Mouse (Mus musculus) ES-Bruce4 (cell line): ENCODE measurements around the gene Ugt1a6b. TPM values are rescaled to one million over a fixed set of nuclear protein-coding genes. Genes with fewer than 3 reads are reported as not detected.

Experiments used
- H3K27ac ChIP-seq: 2 replicates; pipeline ENCODE4 v1.5.1; 2012; ENCODE audit warnings: low read length, inconsistent platforms; ENCODE audit not compliant: insufficient read depth
- H3K27me3 ChIP-seq: 2 replicates; pipeline ENCODE4 v1.6.1; 2012; ENCODE audit warnings: mild to moderate bottlenecking, low read length, inconsistent platforms; ENCODE audit not compliant: control insufficient read depth, poor library complexity, insufficient read depth, severe bottlenecking
- H3K36me3 ChIP-seq: 2 replicates; pipeline ENCODE4 v1.6.1; 2012; ENCODE audit warnings: inconsistent platforms, mild to moderate bottlenecking, low read length, moderate library complexity; ENCODE audit not compliant: control insufficient read depth, poor library complexity, insufficient read depth, severe bottlenecking
- H3K4me1 ChIP-seq: one replicate; pipeline ENCODE4 v1.8.1; 2011; ENCODE audit warnings: low read length; ENCODE audit not compliant: control insufficient read depth, insufficient read depth
- H3K4me3 ChIP-seq: 2 replicates; pipeline ENCODE4 v1.5.1; 2011; ENCODE audit warnings: low read depth, mild to moderate bottlenecking, low read length
- H3K9ac ChIP-seq: 2 replicates; pipeline ENCODE4 v1.6.1; 2012; ENCODE audit warnings: low read depth, mild to moderate bottlenecking, inconsistent platforms; ENCODE audit not compliant: poor library complexity, severe bottlenecking
- H3K9me3 ChIP-seq: replicated peaks from 2 replicates; pipeline ENCODE4 v1.6.1; 2012; ENCODE audit warnings: mild to moderate bottlenecking, low read length, inconsistent platforms; ENCODE audit not compliant: control insufficient read depth, poor library complexity, insufficient read depth, severe bottlenecking
- CTCF ChIP-seq: IDR thresholded peaks from one replicate; pipeline ENCODE4 v1.8.1; 2011; ENCODE audit warnings: low read depth, low read length
- EP300 ChIP-seq: IDR thresholded peaks from 2 replicates; pipeline ENCODE4 v1.6.1; 2011; ENCODE audit warnings: low read depth, low read length; ENCODE audit not compliant: insufficient read depth
- POLR2A ChIP-seq: IDR thresholded peaks from one replicate; pipeline ENCODE4 v1.8.1; 2011; ENCODE audit warnings: low read length; ENCODE audit not compliant: insufficient read depth
- polyA plus RNA-seq: library from polyadenylated mRNA; stranded (reverse); fragments of >200 nt; gene quantifications from 2 replicates; pipeline ENCODE4 v1.2.4, GENCODE M21; 2011; ENCODE audit warnings: low read depth; ENCODE audit not compliant: missing spikeins, insufficient read depth, insufficient read length

Gene Ugt1a6b
- polyA plus RNA-seq, 1 experiment: not detected

GRCm38 (mm10) chr1:88195687-88196086 is 92.6 kb downstream of the Ugt1a6b start:
- no peak overlapping the region for H3K9ac ChIP-seq

GRCm38 (mm10) chr1:88197443-88197842 is 94.4 kb downstream of the Ugt1a6b start:
- no peak overlapping the region for H3K9ac ChIP-seq
- H3K36me3 ChIP-seq: no peaks in the 10 kb centered on the region
- TF ChIP-seq EP300 (no peak), CTCF (no peak), POLR2A (no peak)
- H3K27ac ChIP-seq: no peak overlapping the region
- H3K4me3 ChIP-seq: no peak overlapping the region
- H3K9me3 ChIP-seq: no peaks in the 10 kb centered on the region
- no peaks in the 10 kb centered on the region for H3K27me3 ChIP-seq
- no peaks in the 10 kb centered on the region for H3K4me1 ChIP-seq

More at GRCm38 (mm10) chr1:88195687-88196086, 92.6 kb downstream of the Ugt1a6b start:
- no peak overlapping the region for H3K4me3 ChIP-seq
- TF ChIP-seq EP300 (no peak), POLR2A (no peak), CTCF (no peak)
- H3K9me3 ChIP-seq: no peaks in the 10 kb centered on the region
- no peaks in the 10 kb centered on the region for H3K4me1 ChIP-seq
- H3K27me3 ChIP-seq: no peaks in the 10 kb centered on the region
- H3K27ac ChIP-seq: no peak overlapping the region
- H3K36me3 ChIP-seq: no peaks in the 10 kb centered on the region

GRCm38 (mm10) chr1:88199996-88200395 is 96.9 kb downstream of the Ugt1a6b start:
- TF ChIP-seq CTCF: no peak
- peaks cover 6% of the 10 kb centered on the region for H3K27me3 ChIP-seq
- no peaks in the 10 kb centered on the region for H3K4me1 ChIP-seq
- no peaks in the 10 kb centered on the region for H3K36me3 ChIP-seq
- H3K27ac ChIP-seq: no peak overlapping the region
- 0 out of 2 replicates have a peak, but pooled peaks cover 5% of the 10 kb centered on the region for H3K9me3 ChIP-seq
- no peak overlapping the region for H3K9ac ChIP-seq
- no peak overlapping the region for H3K4me3 ChIP-seq

- H3K36me3 ChIP-seq: no peaks in the 10 kb centered on the region
- no peaks in the 10 kb centered on the region for H3K4me1 ChIP-seq
- no peak for TF ChIP-seq CTCF
- no peak for TF ChIP-seq POLR2A
- no peak within 1 kb of the TSS for H3K4me3 ChIP-seq
- H3K9me3 ChIP-seq: 0 out of 2 replicates have a peak, but pooled peaks cover 5% of the 10 kb centered on the region
- no peak within 1 kb of the TSS for H3K27ac ChIP-seq
- H3K9ac ChIP-seq: no peak within 1 kb of the TSS
- peaks cover 8% of the 10 kb centered on the region for H3K27me3 ChIP-seq
Measured at GRCm38 (mm10) chr1:88200456-88200855, 97.4 kb downstream of the Ugt1a6b start, which contains the start of gene Ugt1a2. Ugt1a2 (plus strand) TSS chr1:88200601.

GRCm38 (mm10) chr1:88205294-88205922 is 102.4 kb downstream of the Ugt1a6b start, which contains the start of gene Dnajb3:
Dnajb3 (minus strand) TSS chr1:88205782.
- Histone ChIP-seq H3K27ac (no peak within 1 kb of the TSS), H3K9me3 (peaks cover 9% of the 10 kb centered on the region; the same call in 1 of the 2 replicates), H3K4me3 (peak within 1 kb of the TSS; percentile 72), H3K4me1 (peaks cover 1% of the 10 kb centered on the region), H3K36me3 (no peaks in the 10 kb centered on the region), H3K27me3 (peaks cover 10% of the 10 kb centered on the region), H3K9ac (peak within 1 kb of the TSS; percentile 41)
- TF ChIP-seq EP300 (no peak), POLR2A (peak; percentile 25), CTCF (no peak)

- TF ChIP-seq EP300 (no peak), POLR2A (no peak)
- H3K4me1 ChIP-seq: peaks cover 1% of the 10 kb centered on the region
- H3K4me3 ChIP-seq: no peak overlapping the region
Measured at GRCm38 (mm10) chr1:88206843-88207479, 103.9 kb downstream of the Ugt1a6b start.

More at GRCm38 (mm10) chr1:88206843-88207479, 103.9 kb downstream of the Ugt1a6b start:
- Histone ChIP-seq H3K36me3 (no peaks in the 10 kb centered on the region), H3K9me3 (peaks cover 9% of the 10 kb centered on the region; the same call in 1 of the 2 replicates), H3K9ac (no peak overlapping the region), H3K27ac (no peak overlapping the region), H3K27me3 (peaks cover 10% of the 10 kb centered on the region)
